Mouse (Mus musculus): ENCODE measurements around the gene Efs. TPM values are rescaled to one million over a fixed set of nuclear protein-coding genes. Genes with fewer than 3 reads are reported as not detected.
"Not testable (repeated sequence)": the region's sequence is repeated elsewhere in the genome, so short reads cannot be mapped to it uniquely, and the experiment has no call there.

The Efs gene
- polyA plus RNA-seq, 1 experiment = 8.2 TPM

DNA sequence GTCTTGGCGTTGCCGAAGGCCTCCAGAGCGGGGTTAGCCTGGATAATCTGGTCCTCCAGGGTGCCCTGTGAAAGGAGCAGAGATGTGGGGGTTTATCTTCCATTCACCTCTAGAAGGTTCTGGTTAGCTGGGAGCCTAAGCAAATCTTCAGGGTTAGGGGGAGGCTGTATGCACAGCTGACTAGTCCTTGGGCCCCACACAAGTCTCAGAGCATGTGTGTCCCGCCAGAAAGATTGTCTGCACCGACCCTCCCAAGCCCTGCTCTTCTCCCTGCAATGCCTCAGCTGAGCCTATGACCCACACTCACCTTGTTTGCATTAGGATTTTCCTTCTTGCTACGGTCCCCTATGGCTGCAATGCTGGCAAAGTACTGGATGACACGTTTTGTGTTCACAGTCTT, 36.8 kb upstream of the Efs start:
- no peak overlapping the region for H3K27ac ChIP-seq (ENCODE audit: insufficient read depth, low read length)
- H3K4me1 ChIP-seq (ENCODE audit: control insufficient read depth, insufficient read depth, low read length) = no peaks in the 10 kb centered on the region
- TF ChIP-seq POLR2A (IDR thresholded peaks at IDR 0.05; ENCODE audit: extremely low read depth, insufficient read depth, low read length) = no peak
- TF ChIP-seq CTCF (IDR thresholded peaks at IDR 0.05; ENCODE audit: extremely low read depth, insufficient read depth, low read length) = no peak
- no peak overlapping the region for H3K4me3 ChIP-seq (ENCODE audit: insufficient read depth, low read length)

DNA sequence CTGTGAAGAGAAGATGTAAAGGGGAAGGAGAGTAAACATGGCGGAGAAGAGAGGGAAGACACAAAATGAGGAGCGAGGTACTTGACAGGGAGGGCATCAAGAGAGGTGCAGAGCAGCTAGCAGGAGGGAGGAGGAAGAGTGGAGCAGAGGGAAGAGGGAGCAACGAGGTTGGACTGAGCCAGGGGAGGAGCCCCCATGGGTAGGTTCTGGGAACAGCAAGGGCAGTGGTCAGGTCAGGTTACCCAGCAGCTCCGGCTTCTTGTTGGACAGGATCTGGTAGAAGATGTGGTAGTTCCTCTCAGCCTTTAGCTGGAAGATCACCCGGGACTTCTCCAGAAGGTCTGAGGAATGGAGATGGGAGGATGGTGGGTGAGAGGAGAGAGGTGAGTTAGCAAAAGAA, 35.6 kb upstream of the Efs start:
- no peak for TF ChIP-seq POLR2A (IDR thresholded peaks at IDR 0.05; ENCODE audit: extremely low read depth, insufficient read depth, low read length)
- TF ChIP-seq CTCF (IDR thresholded peaks at IDR 0.05; ENCODE audit: extremely low read depth, insufficient read depth, low read length) = no peak
- no peak overlapping the region for H3K4me3 ChIP-seq (ENCODE audit: insufficient read depth, low read length)
- H3K27ac ChIP-seq (ENCODE audit: insufficient read depth, low read length) = no peak overlapping the region
- H3K4me1 ChIP-seq (ENCODE audit: control insufficient read depth, insufficient read depth, low read length) = no peaks in the 10 kb centered on the region

GRCm38 (mm10) chr14:54960769-54961168, 34.8 kb upstream of the Efs start:
- H3K4me1 ChIP-seq (ENCODE audit: control insufficient read depth, insufficient read depth, low read length) = no peaks in the 10 kb centered on the region

DNA sequence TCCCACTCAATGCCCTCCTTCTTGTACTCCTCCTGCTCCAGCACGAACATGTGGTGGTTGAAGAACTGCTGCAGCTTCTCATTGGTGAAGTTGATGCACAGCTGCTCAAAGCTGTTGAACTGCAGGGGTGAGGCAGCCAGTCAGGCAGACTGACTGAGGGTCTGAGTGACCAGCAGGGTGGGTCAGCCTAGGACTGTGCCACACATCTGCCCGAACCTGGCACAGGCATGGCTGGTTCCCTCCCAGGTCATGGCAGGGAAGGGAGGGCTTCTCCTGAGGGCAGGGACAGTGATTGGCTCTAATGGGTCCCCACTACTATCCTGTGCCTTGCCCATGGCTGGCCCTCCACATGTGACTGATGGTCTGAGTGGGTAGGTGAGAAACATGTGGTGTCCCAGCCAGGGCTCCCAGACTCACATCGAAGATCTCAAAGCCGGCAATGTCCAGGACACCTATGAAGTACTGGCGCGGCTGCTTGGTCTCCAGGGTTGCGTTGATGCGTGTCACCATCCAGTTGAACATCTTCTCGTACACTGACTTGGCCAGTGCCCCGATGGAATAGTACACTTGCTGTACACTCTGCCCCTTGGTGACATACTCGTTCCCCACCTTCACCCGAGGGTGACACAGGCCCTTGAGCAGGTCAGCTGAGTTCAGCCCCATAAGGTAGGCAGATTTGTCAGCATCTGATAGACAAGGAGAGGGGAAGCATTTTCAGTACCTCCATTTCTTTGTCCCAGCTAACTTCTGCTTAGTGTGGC, 34.1 kb upstream of the Efs start:
- not testable (repeated sequence) for H3K4me3 ChIP-seq (ENCODE audit: insufficient read depth, low read length); H3K4me1 ChIP-seq (ENCODE audit: control insufficient read depth, insufficient read depth, low read length); H3K27ac ChIP-seq (ENCODE audit: insufficient read depth, low read length)

More at GRCm38 (mm10) chr14:54960769-54961168, 34.8 kb upstream of the Efs start:
- no peak overlapping the region for H3K4me3 ChIP-seq (ENCODE audit: insufficient read depth, low read length)
- TF ChIP-seq CTCF (IDR thresholded peaks at IDR 0.05; ENCODE audit: extremely low read depth, insufficient read depth, low read length) (no peak), POLR2A (IDR thresholded peaks at IDR 0.05; ENCODE audit: extremely low read depth, insufficient read depth, low read length) (no peak)
- H3K27ac ChIP-seq (ENCODE audit: insufficient read depth, low read length) = no peak overlapping the region

DNA sequence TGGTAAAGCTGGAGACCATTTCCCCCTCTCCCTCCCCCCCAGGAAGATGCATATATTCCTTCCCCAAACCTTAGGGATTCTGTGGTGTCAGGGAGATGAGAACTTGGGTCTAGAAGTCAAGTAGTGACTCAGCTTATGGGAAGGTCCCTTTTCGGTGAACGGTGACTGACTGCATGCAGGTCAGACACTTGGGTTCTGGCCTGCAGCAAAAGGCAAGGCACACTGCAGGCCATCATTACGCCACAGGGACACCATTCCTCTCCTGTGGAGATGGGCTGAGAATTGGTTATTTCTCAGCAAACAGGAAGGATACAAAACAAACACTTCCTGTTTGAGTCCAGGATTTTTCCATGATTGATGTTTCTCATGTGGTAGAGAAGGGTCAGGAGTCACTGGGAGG, 33.3 kb upstream of the Efs start:
- H3K4me3 ChIP-seq (ENCODE audit: insufficient read depth, low read length) = no peak overlapping the region
- no peaks in the 10 kb centered on the region for H3K4me1 ChIP-seq (ENCODE audit: control insufficient read depth, insufficient read depth, low read length)
- no peak overlapping the region for H3K27ac ChIP-seq (ENCODE audit: insufficient read depth, low read length)
- TF ChIP-seq CTCF (IDR thresholded peaks at IDR 0.05; ENCODE audit: extremely low read depth, insufficient read depth, low read length) (no peak), POLR2A (IDR thresholded peaks at IDR 0.05; ENCODE audit: extremely low read depth, insufficient read depth, low read length) (no peak)

DNA sequence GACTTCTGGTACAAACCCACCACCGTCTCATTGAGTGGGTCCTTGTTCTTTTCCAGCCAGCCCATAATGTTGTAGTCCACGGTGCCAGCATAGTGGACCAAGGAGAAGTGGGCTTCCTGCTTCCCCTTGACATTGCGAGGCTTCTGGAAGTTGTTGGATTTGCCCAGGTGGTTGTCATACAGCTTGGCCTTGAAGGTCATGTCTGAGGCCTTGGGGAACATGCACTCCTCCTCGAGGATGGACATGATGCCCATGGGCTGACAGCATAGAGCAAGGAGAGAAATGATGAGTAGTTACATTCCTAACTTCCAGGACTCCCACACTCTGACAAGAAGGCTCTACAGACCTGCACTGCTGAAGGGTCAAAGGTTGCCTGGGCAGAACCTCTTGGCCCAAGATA, 32.6 kb upstream of the Efs start:
- Histone ChIP-seq H3K4me3 (ENCODE audit: insufficient read depth, low read length) (no peak overlapping the region), H3K4me1 (ENCODE audit: control insufficient read depth, insufficient read depth, low read length) (no peaks in the 10 kb centered on the region), H3K27ac (ENCODE audit: insufficient read depth, low read length) (no peak overlapping the region)
- TF ChIP-seq POLR2A (IDR thresholded peaks at IDR 0.05; ENCODE audit: extremely low read depth, insufficient read depth, low read length) (no peak), CTCF (IDR thresholded peaks at IDR 0.05; ENCODE audit: extremely low read depth, insufficient read depth, low read length) (no peak)

DNA sequence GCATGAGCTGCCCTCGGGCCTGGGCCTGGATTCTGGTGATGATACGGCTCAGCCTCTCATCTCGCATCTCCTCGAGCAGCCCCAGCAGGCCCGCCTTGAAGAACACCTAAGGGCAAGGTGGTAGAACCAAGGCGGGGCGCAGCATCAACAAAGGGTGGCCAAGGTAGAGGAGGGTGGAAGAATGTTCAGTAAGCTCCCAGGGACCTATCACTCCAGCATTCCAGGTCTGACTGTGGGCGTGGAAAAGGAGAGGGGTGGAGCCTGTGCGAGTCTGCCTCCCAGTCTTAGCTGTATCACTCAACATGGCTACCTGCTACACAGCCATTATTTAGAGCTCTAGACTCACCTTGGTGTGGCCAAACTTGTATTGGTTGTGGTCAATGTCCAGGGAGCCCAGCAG, 30.6 kb upstream of the Efs start:
- Histone ChIP-seq H3K4me3 (ENCODE audit: insufficient read depth, low read length) (no peak overlapping the region), H3K27ac (ENCODE audit: insufficient read depth, low read length) (no peak overlapping the region), H3K4me1 (ENCODE audit: control insufficient read depth, insufficient read depth, low read length) (no peaks in the 10 kb centered on the region)
- TF ChIP-seq CTCF (IDR thresholded peaks at IDR 0.05; ENCODE audit: extremely low read depth, insufficient read depth, low read length) = no peak
- TF ChIP-seq POLR2A (IDR thresholded peaks at IDR 0.05; ENCODE audit: extremely low read depth, insufficient read depth, low read length) = no peak

DNA sequence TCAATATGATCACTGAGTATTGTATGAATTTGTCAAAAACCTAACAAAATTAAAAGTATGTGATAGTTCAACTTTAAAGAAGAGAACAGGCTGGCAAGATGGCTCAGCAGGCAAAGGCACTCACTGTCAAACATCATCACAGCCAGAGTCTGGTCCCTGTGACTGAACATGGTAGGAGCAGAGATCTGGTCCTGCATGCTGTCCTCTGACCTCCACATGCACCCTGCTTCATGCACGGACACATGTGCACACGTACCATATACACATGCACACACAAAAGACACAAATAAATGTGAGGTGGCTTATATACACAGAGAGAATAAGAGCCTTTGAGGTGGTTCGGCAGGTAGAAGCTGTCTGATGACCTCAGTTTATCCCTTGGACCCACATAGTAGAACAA, 29.6 kb upstream of the Efs start:
- Histone ChIP-seq H3K27ac (ENCODE audit: insufficient read depth, low read length) (no peak overlapping the region), H3K4me1 (ENCODE audit: control insufficient read depth, insufficient read depth, low read length) (no peaks in the 10 kb centered on the region), H3K4me3 (ENCODE audit: insufficient read depth, low read length) (no peak overlapping the region)
- TF ChIP-seq CTCF (IDR thresholded peaks at IDR 0.05; ENCODE audit: extremely low read depth, insufficient read depth, low read length) (no peak), POLR2A (IDR thresholded peaks at IDR 0.05; ENCODE audit: extremely low read depth, insufficient read depth, low read length) (no peak)

DNA sequence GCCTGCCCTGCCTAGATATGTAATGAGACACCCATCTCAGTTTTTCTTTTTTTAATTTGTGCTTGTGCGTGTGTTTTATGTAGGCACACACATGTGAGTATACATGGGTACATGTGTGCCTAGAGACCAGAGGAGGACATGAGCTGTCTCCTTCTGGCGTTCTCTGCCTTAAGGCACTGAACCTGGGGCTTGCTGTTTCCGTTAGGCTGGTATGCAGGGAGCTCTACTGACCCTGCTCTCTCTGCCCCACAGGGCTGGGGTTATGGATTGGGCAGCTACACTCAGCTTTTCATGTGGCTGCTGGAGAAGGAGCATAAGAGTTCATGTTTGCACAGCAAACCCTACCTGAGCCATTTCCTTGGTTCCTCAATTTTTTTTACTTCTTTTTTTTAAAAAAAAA, 28.5 kb upstream of the Efs start:
- TF ChIP-seq CTCF (IDR thresholded peaks at IDR 0.05; ENCODE audit: extremely low read depth, insufficient read depth, low read length) (no peak), POLR2A (IDR thresholded peaks at IDR 0.05; ENCODE audit: extremely low read depth, insufficient read depth, low read length) (no peak)
- H3K4me1 ChIP-seq (ENCODE audit: control insufficient read depth, insufficient read depth, low read length) = no peaks in the 10 kb centered on the region
- no peak overlapping the region for H3K4me3 ChIP-seq (ENCODE audit: insufficient read depth, low read length)
- H3K27ac ChIP-seq (ENCODE audit: insufficient read depth, low read length) = no peak overlapping the region

- Histone ChIP-seq H3K4me1 (ENCODE audit: control insufficient read depth, insufficient read depth, low read length) (no peaks in the 10 kb centered on the region), H3K27ac (ENCODE audit: insufficient read depth, low read length) (no peak overlapping the region), H3K4me3 (ENCODE audit: insufficient read depth, low read length) (no peak overlapping the region)
- no peak for TF ChIP-seq CTCF (IDR thresholded peaks at IDR 0.05; ENCODE audit: extremely low read depth, insufficient read depth, low read length)
- TF ChIP-seq POLR2A (IDR thresholded peaks at IDR 0.05; ENCODE audit: extremely low read depth, insufficient read depth, low read length) = no peak
Measured at GRCm38 (mm10) chr14:54953664-54954206, 27.8 kb upstream of the Efs start.
